Mouse (Mus musculus): ENCODE measurements around the gene Pcnx4.

DNA sequence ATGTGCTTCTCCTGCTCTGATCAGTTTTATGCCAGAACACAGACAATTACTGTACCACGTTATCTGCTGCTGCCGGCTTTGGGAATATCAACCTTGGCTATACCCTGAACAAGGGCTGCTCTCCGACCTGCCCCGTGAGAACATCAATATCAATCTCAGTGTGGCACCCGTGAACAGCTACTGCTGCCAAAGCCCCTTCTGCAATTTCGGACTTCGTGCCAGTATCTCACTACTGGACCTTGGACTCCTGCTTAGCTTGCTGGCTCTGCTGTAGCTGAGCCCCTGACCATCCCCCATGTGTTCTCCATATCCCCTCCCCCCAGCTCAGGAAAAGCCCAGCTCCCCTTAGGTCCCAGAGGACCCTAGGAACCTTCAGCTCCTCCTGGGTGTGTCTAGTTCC is 84.7 kb downstream of the Pcnx4 start:
- TF ChIP-seq CTCF (IDR thresholded peaks at IDR 0.05; ENCODE audit: control insufficient read depth, insufficient read depth, insufficient read length) (no peak), USF1 (IDR thresholded peaks at IDR 0.05; ENCODE audit: low read depth) (no peak), MAX (IDR thresholded peaks at IDR 0.05) (no peak), CEBPB (IDR thresholded peaks at IDR 0.05; ENCODE audit: low read depth) (no peak)

All from C2C12 (cell line).